Mouse (Mus musculus) natural killer cell, adult 2 months (primary cell): ENCODE measurements around the gene Usp16.
A peak's percentile ranks its signal among the peaks of the same experiment; 100 is the strongest.
"Not testable (repeated sequence)": the region's sequence is repeated elsewhere in the genome, so short reads cannot be mapped to it uniquely, and the experiment has no call there.

ENCODE experiments used
- DNase-seq, 2 experiments: peaks; one replicate each; pipeline ENCODE4 v3.0.0; 2022; ENCODE audit warnings: low spot score in 2 of 2

Usp16 gene

GRCm38 (mm10) chr16:87486739-87487138, 32.2 kb downstream of the Usp16 start:
- DNase-seq, result no peak

GRCm38 (mm10) chr16:87488605-87489004, 34.1 kb downstream of the Usp16 start:
- no peak for DNase-seq

- not testable (repeated sequence) for DNase-seq
Observed at GRCm38 (mm10) chr16:87492191-87492792, 37.8 kb downstream of the Usp16 start.

GRCm38 (mm10) chr16:87494955-87495655, 40.6 kb downstream of the Usp16 start:
- DNase-seq, result no peak

DNA sequence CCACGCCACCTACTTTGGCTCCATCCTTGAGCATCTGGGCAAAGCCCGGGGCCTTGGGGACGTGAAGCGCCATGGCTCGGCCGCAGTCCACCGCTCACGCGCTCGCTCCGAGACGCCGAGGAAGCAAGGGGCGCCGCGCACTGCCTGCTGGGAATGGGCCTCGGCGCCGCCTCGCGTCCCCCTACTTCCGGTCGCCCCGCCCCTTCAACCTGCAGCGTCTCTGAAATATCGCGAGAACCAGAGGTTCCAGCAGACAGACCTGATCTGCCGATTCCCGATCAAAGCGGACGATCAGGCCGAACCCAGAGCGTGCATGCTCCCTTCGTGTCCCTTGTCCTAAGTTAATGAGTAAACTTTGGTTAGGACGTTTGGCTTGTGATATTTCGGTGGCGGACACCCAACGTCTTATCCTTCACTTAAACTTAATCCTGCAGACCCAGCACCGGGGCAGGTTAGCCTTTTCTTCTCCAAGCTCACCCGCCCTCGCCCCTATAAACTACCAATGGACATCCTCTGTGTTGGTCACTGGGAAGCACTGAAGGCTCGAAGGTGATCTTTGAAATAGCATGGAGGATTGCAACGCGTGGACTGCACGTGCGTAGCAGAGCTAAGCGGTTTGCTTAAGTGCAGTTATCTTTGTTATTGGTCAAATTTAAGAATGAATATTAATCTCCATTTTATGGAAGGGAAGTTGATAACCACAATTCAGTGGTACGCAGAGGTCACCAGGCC, 41.4 kb downstream of the Usp16 start, which contains the start of gene Cct8:
Cct8 (minus strand) TSS at position 158 of the 732 bp plus-strand sequence.
- DNase-seq, result peak; percentile 96 to 97

DNA sequence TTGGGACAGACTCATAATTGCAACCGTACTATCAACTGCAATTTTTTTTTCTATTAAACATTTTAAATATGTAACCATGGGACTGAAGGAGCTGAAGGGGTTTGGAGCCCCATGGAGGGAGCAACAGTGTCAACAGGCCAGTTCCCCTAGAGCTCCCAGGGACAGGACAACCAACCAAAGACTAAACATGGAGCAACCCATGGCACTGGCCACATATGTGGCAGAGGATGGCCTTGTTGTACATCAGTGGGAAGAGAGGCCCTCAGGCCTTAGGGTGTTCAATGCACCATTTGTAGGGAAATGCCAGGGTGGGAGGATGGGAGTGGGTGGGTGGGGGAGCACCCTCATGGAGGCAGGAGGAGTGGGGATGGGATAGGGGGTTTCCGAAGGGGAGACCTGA, 42.2 kb downstream of the Usp16 start:
- DNase-seq, result no peak

- DNase-seq, result peak; percentile 23 to 54
Observed at GRCm38 (mm10) chr16:87497171-87497570, 42.7 kb downstream of the Usp16 start.

- DNase-seq, result no peak
Observed at GRCm38 (mm10) chr16:87499556-87499955, 45.1 kb downstream of the Usp16 start.

DNA sequence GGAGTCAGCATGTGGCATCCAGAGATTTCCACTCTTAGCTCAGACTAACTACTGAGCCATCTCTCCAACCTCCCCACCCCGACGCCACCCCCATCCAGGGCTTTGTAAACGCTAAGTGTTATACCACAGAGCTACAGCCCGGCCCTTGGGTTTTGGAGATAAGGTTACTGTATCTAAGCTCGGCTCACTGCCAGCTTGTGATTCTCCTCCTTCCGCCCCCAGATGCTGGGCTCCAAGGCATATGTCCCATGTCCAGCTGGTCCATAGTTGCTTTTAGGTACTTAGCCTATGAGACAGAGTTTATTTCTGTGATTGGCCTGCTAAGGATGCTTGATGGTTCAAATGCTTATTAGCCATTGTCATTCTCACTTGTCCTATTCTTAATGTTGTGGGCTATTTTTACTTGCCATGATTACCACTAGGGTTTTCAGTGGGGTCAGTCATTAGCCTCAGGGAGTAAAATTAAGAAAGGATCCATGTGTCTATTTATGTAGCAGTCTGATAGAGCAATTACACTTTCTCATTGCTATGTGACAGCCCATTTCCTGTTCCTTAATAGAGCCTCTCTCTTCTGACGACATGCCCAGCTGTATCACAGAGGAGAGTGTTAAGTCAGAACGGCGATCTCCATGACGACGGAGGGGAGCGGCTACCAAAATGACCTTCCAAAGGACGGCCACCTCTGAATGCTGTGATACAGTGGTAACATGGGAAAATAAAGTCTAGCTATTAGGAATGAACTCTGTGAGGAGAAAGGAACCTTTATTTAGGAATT, 47.0 kb downstream of the Usp16 start:
- DNase-seq, result peak; percentile 12 to 40

GRCm38 (mm10) chr16:87511706-87512105, 57.2 kb downstream of the Usp16 start:
- DNase-seq, result no peak

- no peak for DNase-seq
Observed at GRCm38 (mm10) chr16:87512331-87512730, 57.8 kb downstream of the Usp16 start.

- no peak for DNase-seq
Observed at GRCm38 (mm10) chr16:87524228-87524627, 69.7 kb downstream of the Usp16 start.

DNA sequence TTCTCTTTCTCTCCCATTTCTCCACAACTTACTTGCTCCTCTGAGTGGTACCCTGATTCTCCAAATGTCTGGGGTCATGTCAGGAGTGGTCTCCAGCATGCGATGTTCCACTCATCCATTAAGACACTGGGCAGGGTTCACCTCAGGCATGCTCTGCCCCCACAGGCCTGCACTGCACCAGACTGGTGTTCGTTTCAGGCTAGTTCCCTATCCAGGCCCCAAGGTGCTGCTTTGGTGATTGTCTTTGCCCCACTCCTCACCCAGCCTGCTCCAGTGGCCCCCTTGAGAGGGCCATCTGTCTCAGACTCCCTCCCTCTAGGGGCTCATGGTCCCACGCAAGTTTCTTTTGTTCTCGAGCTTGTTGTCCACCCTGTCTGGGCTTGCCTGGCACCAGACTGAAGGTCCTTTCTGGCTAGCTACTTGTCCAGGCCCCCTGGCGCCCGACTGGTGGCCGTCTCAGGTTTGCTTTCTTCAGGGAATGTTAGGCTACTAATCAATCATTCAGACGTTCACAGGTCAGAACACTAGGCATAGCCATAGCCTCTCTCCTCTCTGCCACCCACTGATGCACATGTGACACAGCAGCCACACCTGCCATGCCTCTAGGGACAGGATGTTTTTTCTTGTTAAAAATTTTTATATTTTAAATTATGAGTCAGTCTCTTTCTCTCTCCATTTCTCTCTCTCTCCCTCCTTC, 73.2 kb downstream of the Usp16 start:
- DNase-seq, result no peak

DNA sequence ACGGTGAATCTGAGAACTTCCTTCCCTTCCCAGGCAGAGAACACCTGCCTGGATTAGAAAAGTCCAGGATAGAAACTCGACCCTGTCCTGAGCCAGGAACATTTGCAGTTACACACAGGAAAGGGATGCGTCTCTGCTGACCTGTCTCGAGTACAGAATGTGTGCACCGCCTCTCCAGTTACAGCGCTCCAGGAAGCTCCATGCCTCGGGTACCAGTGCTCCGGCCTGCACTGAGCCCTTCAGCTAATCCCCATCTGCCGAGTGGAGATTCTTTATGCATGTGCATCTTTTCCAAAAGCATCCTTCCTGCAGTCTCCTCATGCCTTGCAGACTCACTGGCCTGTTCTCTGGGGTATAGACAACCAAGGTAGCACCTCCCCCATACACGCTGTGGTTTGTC, 74.3 kb downstream of the Usp16 start:
- DNase-seq, result no peak
